Mouse (Mus musculus) stomach, postnatal 0 days (tissue): ENCODE measurements around the gene Znrf4. TPM values are rescaled to one million over a fixed set of nuclear protein-coding genes. Genes with fewer than 3 reads are reported as not detected.

Experiments used
- ATAC-seq: fragments of 200-750 bp; cut with Nextera tagmentation; 2 replicates; pipeline ENCODE4 v1.8.0; 2017; ENCODE audit not compliant: low FRiP score, low TSS enrichment
- DNase-seq: peaks from one replicate; pipeline ENCODE4 v3.0.0-alpha.2; 2016; ENCODE audit warnings: low spot score
- H3K27ac ChIP-seq: fragments of 300-500 bp; sonication (generic); replicated peaks from 2 replicates; pipeline ENCODE4 v1.5.1; 2014; ENCODE audit warnings: mild to moderate bottlenecking, control low read depth
- H3K27me3 ChIP-seq: fragments of 300-500 bp; sonication (generic); 2 replicates; pipeline ENCODE4 v1.6.1; 2014; ENCODE audit warnings: low read length; ENCODE audit not compliant: control insufficient read depth, insufficient read depth
- H3K36me3 ChIP-seq: fragments of 300-500 bp; sonication (generic); 2 replicates; pipeline ENCODE4 v1.6.1; 2014; ENCODE audit warnings: low read length, mixed read lengths; ENCODE audit not compliant: control insufficient read depth, insufficient read depth
- H3K4me1 ChIP-seq: fragments of 300-500 bp; sonication (generic); replicated peaks from 2 replicates; pipeline ENCODE4 v1.6.1; 2014; ENCODE audit warnings: antibody characterized with exemption; ENCODE audit not compliant: control insufficient read depth, insufficient read depth
- H3K4me2 ChIP-seq: fragments of 300-500 bp; sonication (generic); replicated peaks from 2 replicates; pipeline ENCODE4 v1.6.1; 2014; ENCODE audit warnings: low read depth, mild to moderate bottlenecking, control low read depth, moderate library complexity
- H3K4me3 ChIP-seq: fragments of 300-500 bp; sonication (generic); 2 replicates; pipeline ENCODE4 v1.5.1; 2014; ENCODE audit warnings: low read depth, low read length, control low read depth
- H3K9ac ChIP-seq: fragments of 300-500 bp; sonication (generic); 2 replicates; pipeline ENCODE4 v1.6.1; 2014; ENCODE audit warnings: mild to moderate bottlenecking, low read length, control low read depth, mixed read lengths
- H3K9me3 ChIP-seq: fragments of 300-500 bp; sonication (generic); 2 replicates; pipeline ENCODE4 v1.6.1; 2016; ENCODE audit warnings: low read length; ENCODE audit not compliant: control insufficient read depth
- CTCF ChIP-seq: IDR thresholded peaks from 2 replicates; pipeline ENCODE4 v1.5.1; 2016; ENCODE audit warnings: antibody characterized with exemption, low read depth, mild to moderate bottlenecking, moderate library complexity
- EP300 ChIP-seq: optimal IDR thresholded peaks from 2 replicates; pipeline ENCODE3; 2016; ENCODE audit warnings: antibody characterized with exemption
- whole genome bisulfite sequencing: fragments of 180-500 bp; shearing (Covaris S2); extraction: QIAGEN DNeasy Blood & Tissue Kit; methylation state at CpG from one replicate; pipeline ENCODE4 v1.1.7; 2014; 5-methylcytosine and 5-hydroxymethylcytosine counted together
- polyA plus RNA-seq: library from polyadenylated mRNA; unstranded; fragments of >200 nt; fragmentation: Nextera tagmentation; extraction: Ambion mirVana; gene quantifications from 2 replicates; pipeline ENCODE4 v1.2.1, GENCODE M21; 2015

Gene Znrf4
- polyA plus RNA-seq, 1 experiment from 2014 or later, result not detected

GRCm38 (mm10) chr17:56540562-56540975, 28.3 kb upstream of the Znrf4 start:
- ATAC-seq (peak; percentile 40), DNase-seq (peak; percentile 22)
- no peaks in the 10 kb centered on the region for H3K27me3 ChIP-seq
- no peaks in the 10 kb centered on the region for H3K9me3 ChIP-seq
- no peaks in the 10 kb centered on the region for H3K36me3 ChIP-seq
- H3K4me3 ChIP-seq, result no peak overlapping the region
- H3K27ac ChIP-seq, result no peak overlapping the region
- H3K4me2 ChIP-seq, result no peak overlapping the region
- H3K9ac ChIP-seq, result no peak overlapping the region
- H3K4me1 ChIP-seq, result no peaks in the 10 kb centered on the region
- TF ChIP-seq CTCF (no peak), EP300 (no peak)
- 24% methylated on average over 6 of the region's 6 CpGs for WGBS

GRCm38 (mm10) chr17:56537912-56538311, 25.7 kb upstream of the Znrf4 start:
- peak; percentile 21 for DNase-seq

GRCm38 (mm10) chr17:56536874-56537273, 24.6 kb upstream of the Znrf4 start:
- TF ChIP-seq CTCF (no peak), EP300 (no peak)
- no peaks in the 10 kb centered on the region for H3K36me3 ChIP-seq
- ATAC-seq (no peak), DNase-seq (peak; percentile 12)
- H3K27ac ChIP-seq, result no peak overlapping the region
- H3K4me3 ChIP-seq, result no peak overlapping the region
- H3K4me1 ChIP-seq, result no peaks in the 10 kb centered on the region
- H3K9ac ChIP-seq, result no peak overlapping the region
- no peak overlapping the region for H3K4me2 ChIP-seq
- H3K27me3 ChIP-seq, result no peaks in the 10 kb centered on the region
- no peaks in the 10 kb centered on the region for H3K9me3 ChIP-seq
- 64% methylated on average over 3 of the region's 3 CpGs for WGBS

More at GRCm38 (mm10) chr17:56537912-56538311, 25.7 kb upstream of the Znrf4 start:
- 40% methylated on average over 8 of the region's 8 CpGs for WGBS
- H3K9me3 ChIP-seq, result no peaks in the 10 kb centered on the region
- H3K9ac ChIP-seq, result no peak overlapping the region
- TF ChIP-seq CTCF, result peak; percentile 44
- no peak for TF ChIP-seq EP300
- no peak overlapping the region for H3K4me3 ChIP-seq
- H3K27ac ChIP-seq, result no peak overlapping the region
- ATAC-seq, result no peak
- no peaks in the 10 kb centered on the region for H3K4me1 ChIP-seq
- no peaks in the 10 kb centered on the region for H3K36me3 ChIP-seq
- H3K27me3 ChIP-seq, result no peaks in the 10 kb centered on the region
- no peak overlapping the region for H3K4me2 ChIP-seq

GRCm38 (mm10) chr17:56536192-56536591, 24.0 kb upstream of the Znrf4 start:
- TF ChIP-seq EP300, result no peak
- no peak for TF ChIP-seq CTCF
- Histone ChIP-seq H3K27ac (no peak overlapping the region), H3K4me3 (no peak overlapping the region), H3K36me3 (no peaks in the 10 kb centered on the region), H3K4me2 (no peak overlapping the region), H3K4me1 (no peaks in the 10 kb centered on the region), H3K27me3 (no peaks in the 10 kb centered on the region), H3K9me3 (no peaks in the 10 kb centered on the region), H3K9ac (no peak overlapping the region)
- WGBS, result 57% methylated on average over 14 of the region's 14 CpGs
- DNase-seq, result no peak
- ATAC-seq, result no peak

- no peak for TF ChIP-seq EP300
- no peak for TF ChIP-seq CTCF
- no peaks in the 10 kb centered on the region for H3K27me3 ChIP-seq
- no peak overlapping the region for H3K27ac ChIP-seq
- no peaks in the 10 kb centered on the region for H3K9me3 ChIP-seq
- DNase-seq, result no peak
- WGBS, result 46% methylated on average over 4 of the region's 4 CpGs
- H3K9ac ChIP-seq, result no peak overlapping the region
- H3K36me3 ChIP-seq, result no peaks in the 10 kb centered on the region
- H3K4me1 ChIP-seq, result no peaks in the 10 kb centered on the region
- no peak overlapping the region for H3K4me2 ChIP-seq
- H3K4me3 ChIP-seq, result no peak overlapping the region
- no peak for ATAC-seq
These were observed 12.7 kb upstream of the Znrf4 start for GRCm38 (mm10) chr17:56524943-56525342.

GRCm38 (mm10) chr17:56522744-56523143, 10.5 kb upstream of the Znrf4 start:
- no peak for DNase-seq
- 68% methylated on average over 1 of the region's 1 CpGs for WGBS
- TF ChIP-seq EP300 (no peak), CTCF (no peak)
- Histone ChIP-seq H3K4me1 (no peaks in the 10 kb centered on the region), H3K9me3 (no peaks in the 10 kb centered on the region), H3K4me2 (no peak overlapping the region), H3K36me3 (no peaks in the 10 kb centered on the region), H3K4me3 (no peak overlapping the region), H3K27ac (no peak overlapping the region), H3K9ac (no peak overlapping the region), H3K27me3 (no peaks in the 10 kb centered on the region)
- ATAC-seq, result no peak
